Mouse (Mus musculus) spleen, embryonic (tissue): ENCODE measurements around the gene Ksr2.
"Not testable (repeated sequence)": the region's sequence is repeated elsewhere in the genome, so short reads cannot be mapped to it uniquely, and the experiment has no call there.

Source experiments
- CTCF ChIA-PET: fragments of 350-600 bp; sonication (Branson Sonifier 250); formaldehyde crosslinking; loops from one replicate; lab custom pipeline; 2022; lab: Charles Lee

Gene Ksr2

DNA sequence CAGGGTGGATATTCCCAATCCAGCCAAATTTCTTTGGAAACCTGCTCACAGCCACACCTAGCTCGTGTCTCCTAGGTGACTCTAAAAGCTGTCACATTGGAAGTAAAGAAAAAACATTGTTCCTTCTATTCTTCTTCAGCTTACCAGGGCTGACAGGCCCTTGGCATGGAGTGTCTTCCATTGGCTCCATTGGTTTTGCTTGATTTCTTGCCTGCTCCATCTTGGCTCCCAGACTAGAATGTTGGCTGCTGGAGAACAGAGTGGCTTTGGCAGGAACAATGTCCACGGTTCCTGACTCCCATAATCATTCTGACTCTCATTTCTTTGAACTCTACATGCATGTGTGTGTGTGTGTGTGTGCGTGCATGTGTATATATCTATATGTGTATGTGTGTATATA lies 183.0 kb downstream of the Ksr2 start:
- CTCF ChIA-PET: no interaction called here

DNA sequence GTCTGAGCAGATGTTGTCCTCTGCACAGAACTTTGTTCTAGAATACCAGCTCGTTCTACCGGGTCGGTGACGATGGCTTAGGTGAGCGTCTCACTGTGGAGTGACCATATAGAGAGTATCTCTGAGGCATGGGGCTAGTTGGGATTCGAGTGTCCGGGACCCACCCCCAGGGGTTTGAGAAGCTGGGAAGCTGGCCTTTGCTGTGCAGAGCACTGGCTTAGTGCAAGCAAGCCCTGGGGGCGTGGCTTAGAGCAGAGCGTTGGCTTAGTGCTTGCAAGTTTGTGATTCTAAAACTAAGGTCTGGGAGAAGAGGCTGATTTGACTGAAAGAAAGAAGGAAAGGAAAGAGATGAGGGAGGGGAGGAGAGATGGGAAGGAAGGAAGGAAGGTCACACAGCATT lies 188.2 kb downstream of the Ksr2 start:
- CTCF ChIA-PET: no interaction called here

DNA sequence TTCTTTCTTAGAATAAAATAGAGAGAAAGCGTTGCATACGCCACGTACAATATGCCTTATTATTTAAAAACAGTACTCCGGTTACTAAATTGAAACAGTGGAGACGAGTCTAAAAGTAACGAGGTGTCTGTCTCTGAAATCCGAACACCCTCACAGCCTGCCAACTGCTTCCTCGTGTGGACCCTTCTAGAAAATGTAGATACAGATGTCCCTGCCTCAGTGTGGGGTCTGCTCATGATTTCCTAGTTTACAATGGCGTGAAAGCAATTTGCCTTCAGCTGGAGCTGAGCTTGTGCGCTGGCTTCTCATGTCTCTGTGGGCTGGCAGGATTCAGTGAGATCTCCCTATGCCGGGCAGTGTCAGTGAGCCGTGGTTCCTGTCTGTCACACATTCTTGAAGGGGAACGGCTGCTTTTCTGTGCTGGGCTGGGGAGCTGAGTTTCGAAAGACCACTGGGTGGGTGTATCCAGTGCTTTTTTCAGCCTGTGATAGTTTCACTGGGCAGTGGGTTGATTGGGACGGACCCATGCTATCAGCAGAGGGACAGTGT lies 194.0 kb downstream of the Ksr2 start:
- CTCF ChIA-PET: no interaction called here

DNA sequence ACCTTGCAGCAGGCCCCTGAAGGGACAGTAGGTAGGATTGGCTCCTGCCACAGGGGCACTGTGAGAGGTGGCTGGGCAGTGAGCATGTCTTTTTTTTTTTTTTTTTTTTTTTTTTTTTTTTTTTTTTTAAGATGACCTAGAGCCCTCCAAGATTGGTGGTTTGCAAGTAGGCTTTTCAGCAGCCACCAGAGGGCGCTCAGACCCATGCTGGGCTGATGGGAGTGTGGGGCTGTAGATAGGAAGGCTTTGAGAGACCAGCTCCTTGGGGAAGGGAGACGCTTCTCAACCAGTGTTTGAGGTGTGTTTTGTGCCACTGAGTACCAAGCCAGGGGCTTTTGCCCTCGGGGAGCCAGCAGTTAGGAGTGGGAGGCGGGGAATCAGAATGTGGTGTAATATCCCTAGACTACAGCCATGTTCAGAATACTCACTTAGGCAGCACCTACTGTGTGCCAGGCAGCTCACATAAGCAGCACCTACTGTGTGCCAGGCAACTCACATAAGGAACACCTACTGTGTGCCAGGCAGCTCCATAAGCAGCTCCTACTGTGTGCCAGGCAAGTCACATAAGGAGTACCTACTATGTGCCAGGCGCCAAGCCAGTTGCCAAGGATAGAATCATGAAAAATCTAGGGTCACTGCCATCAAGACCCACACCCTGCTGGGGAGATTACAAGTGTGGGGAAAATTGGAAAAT lies 200.7 kb downstream of the Ksr2 start:
- CTCF ChIA-PET: no interaction called here

DNA sequence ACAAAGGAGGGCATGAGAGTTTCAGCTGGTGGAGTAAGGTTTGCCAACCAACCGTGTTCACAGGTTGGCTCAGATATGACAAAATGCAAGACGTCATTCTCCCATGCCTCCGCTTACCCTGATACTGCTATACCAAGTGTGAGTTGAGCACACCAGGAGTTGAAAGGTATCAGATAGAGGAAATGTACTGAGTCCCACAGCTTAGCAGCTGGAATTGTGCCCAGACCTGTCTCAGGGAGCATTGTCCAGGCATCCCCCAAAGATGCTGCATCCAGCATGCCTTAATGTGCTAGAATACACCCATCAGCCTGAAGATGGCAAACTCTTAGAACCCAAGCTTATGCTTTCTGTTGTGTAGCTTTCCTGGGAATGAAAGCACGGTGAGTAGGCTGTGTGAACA lies 206.5 kb downstream of the Ksr2 start:
- CTCF ChIA-PET: no interaction called here

DNA sequence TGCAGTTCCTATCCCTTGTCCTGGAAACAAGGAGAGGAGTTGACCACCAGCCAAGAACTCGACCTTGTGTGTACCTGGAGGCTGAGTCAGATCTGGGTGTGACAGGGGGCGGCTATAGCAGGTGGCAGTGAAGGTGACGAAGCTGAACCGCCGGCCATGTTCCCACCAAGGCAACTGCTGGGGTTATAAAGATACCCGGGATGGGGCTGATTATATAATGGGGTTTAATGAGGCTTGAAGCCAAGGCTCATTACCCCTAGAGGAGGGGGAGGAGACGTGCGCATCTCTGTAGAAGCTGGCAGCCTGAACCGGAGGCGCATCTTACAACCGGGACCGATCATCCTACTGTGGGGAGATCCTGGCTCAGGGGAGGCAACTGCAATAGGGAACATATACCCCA lies 208.4 kb downstream of the Ksr2 start:
- CTCF ChIA-PET: no interaction called here

DNA sequence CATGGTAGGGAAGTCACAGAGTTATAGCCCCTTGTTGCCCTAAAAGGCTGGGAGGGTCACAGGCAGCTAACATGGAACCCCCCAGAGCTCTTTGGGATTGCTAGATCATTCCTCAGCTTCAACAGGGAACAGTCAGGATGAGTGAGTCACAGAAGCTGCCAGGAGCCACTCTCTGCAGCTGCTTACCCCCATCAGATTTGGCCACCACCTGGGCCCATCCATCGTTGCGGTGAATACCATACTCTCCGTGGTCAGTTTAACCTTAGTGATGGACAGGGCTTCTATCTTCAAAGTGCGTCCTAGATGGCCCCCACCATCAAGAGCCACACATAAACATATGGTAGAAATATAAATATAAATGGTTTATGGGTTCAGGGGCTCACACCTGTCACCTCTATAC lies 209.4 kb downstream of the Ksr2 start:
- CTCF ChIA-PET: not testable (repeated sequence)

DNA sequence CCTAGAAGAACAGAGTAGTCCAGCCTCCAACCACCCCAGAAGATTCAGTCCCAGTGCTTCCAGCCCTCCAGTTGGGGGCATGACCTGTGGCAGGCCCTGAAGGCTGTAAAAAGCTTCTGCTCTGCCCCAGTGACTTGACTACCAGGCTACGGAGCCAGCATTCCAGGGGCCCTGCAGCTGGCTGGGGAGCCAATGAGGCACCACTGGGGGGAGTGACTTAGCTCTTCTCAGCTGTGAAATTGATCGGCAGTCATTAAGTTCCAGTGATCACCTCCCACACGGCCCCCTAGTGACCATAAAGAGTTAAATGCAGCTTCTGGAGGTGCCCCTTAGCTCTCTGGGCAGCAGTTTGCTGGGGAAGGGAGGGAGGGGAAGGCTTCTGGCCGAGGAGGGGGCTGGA lies 213.1 kb downstream of the Ksr2 start:
- CTCF ChIA-PET: no interaction called here

DNA sequence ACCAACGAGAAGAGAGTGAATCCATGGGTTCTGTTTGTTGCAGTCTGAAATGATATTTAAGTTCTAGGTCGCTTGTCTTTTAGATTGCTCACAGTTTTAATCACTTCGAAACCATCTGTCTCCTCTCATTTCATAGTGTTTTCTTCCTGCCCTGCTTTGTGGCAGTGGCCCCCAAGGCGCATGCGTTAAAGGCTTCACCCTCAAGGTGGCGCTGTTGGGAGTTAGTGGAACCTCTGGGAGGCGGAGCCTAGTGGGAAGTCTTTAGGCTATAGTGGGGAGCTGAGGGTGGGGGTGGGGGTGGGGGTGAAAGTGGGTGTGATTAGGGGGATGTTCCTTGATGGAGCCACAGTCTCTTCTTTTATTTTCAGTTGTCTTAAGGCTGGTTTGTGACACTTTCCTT lies 214.6 kb downstream of the Ksr2 start:
- CTCF ChIA-PET: no interaction called here

DNA sequence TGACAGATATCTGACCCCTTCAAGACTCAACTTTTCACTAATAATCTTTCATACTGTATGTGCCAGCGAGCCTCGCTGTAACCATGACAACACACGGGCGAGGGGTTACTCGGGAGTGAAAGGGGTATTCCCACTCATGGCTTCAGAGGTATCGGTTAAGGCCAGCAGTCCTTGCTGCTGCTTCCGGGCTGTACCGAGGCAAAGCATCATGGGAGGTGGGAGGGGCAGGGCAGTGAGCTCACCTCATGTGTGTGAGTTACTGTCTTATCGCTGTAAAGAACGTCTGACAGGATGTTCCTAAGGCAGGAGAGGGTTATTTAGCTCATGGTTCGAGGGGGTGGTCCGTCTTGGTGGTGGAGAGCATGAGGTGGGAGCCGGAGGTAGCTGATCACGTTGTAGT lies 215.8 kb downstream of the Ksr2 start:
- CTCF ChIA-PET: no interaction called here

DNA sequence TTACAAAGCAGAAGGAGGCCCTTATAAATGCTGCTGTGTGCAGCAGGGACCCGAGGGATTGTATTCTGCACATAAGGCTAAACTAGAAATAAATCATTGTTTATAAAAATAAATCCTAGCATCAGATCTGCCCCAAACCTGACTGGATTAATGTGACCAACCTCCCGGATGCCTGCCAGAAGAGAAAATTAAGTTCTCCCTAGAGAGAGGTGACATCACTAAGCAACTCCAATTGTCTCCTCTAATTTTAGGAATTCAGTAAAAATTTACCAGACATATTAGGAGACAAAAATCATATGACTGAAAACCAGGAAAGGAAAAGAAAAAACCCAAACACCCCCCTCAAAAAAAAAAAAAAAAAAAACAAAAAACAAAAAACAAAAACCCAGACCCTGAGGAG lies 221.4 kb downstream of the Ksr2 start:
- CTCF ChIA-PET: no interaction called here

DNA sequence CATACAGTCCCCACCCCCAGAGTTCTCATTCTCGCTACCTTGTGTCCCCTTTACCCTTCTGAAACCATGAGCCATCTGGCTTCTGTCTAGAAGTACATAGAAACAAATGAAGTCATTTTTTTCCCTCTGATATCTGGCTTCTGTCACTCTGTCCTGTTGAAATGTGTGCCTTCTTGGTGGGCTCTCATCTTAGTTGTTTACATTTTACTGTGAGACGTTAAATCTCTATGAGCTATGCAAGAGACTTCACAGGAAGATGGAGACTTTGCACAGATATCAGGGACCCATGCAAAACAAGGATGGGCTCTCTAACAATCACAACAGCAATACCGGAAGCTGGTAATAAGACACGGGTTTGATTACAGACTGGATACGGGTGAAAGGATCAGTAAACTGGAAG lies 222.0 kb downstream of the Ksr2 start:
- CTCF ChIA-PET: no interaction called here

DNA sequence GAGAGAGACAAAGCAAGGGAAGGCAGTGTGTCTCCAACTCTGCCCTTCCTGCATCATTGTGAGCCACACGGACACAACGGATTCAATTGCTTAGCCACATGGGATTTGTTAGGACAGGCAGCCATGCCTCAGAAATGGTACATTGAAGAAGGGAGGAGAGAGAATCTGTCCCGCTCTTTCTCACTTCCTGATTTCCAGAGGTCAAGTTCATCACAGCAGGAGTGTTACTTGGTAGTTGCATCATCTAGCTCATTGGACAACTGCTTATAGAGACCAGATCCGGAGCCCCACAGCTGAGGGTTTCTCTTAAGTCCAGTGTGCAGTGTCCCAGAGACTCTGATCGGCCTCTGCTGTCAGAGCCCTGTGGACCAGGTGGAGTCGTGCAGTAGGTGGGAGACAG lies 227.8 kb downstream of the Ksr2 start:
- CTCF ChIA-PET: no interaction called here

DNA sequence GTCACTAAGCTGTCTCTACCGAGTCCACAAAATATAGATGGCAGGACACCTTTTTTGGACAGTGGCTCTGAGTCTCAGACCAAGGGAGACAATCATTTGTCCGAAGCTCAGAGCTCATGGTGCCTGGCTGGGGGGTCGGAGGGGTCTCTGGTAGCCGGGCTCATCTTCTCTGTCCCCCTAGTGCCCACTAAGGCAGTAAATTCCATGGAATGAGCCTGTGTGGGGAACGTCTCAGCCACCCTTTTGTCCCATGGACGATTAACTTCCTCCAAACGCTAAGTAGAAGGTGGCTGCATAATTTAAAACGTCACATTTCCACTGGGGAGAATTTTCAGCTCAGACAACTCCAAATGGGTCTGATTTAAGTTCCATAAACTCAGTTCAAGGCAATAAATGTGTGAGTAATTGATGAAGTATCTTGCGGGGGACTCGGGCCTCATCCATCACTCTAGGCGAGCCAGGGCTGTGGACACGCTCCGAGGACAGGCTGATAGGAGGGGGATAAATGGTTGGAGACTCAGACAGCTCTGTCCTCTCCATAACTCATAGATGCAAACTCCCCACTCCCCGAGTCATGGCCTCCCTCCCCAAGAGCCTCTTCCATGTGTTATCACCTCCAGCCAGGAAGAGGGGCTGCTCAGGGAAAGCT lies 237.6 kb downstream of the Ksr2 start:
- CTCF ChIA-PET: no interaction called here

DNA sequence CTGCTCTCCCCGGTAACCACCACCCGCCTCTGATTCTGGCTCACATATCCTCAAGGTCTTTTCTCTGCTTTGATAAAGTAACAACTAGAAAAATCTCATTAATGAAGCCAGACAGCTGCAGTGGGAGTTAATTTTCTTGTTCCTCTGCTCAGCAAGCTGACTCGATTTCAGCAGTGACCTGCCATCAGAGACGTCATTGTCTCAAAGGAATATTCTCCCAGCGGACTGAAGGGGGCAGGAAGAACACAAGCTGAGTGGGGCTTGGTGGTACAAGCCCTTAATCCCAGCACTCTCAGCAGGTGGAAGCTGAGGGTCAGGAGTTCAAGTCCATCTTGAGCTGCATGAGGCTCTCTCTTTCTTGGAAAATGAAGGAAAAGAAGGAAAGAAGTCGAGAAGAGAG lies 244.8 kb downstream of the Ksr2 start:
- CTCF ChIA-PET: no interaction called here

DNA sequence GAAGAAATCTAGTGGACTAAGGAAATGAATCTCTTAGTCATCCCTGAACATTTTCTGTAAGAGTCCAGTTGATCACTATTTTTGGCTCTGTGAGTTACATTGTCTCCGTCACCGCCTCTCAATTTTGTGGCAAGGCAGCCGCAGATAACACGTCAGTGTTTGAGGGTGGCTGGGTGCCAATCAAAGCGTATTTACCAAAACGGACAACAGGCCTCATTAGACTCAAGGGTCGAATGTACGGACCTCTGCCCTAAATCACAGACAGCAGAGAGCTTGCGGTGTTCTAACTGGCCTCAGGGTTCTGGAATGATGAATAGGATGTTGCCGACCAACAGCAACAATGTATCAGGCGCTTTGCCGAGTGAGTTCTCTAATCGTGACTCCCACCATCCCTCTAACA lies 245.8 kb downstream of the Ksr2 start:
- CTCF ChIA-PET: no interaction called here

DNA sequence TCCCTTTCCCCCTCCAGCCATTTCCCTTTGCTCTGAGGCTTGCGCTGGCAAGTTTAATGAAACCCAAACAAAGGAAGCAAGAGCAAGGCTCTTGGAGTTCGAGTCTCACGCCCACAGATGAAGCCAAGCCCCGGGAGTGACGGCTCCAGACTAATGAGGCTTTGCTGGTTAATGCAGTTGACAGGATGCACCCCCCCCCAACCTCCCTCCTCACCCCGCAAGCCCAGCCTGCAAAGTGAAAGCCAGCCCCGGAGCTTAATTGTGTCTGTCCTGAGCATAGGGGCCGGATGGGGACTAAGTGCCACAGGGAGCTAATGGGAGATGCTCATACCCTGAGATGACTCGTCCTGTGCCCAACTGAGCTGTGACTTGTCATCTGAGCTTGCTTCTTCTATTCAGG lies 251.4 kb downstream of the Ksr2 start:
- CTCF ChIA-PET: no interaction called here

DNA sequence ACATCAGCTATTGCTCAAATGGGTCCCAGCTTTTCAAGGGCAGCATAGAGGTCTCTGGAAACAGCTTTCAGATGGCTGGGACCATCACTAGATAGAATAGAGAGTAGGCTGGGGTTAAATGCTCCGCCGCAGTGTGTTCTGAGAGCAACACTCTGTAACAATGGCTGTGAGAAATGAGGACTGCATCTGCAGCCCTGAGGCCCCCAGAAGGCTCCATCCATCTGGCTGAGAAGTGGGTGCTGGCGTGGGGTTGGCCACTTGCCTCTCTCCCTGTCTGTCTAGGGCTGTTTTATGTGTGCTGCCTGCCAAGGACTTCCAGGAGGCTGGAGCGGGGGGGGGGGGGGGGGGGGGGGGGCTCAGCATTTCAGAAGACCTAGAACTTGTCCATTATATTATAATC lies 253.5 kb downstream of the Ksr2 start:
- CTCF ChIA-PET: no interaction called here

DNA sequence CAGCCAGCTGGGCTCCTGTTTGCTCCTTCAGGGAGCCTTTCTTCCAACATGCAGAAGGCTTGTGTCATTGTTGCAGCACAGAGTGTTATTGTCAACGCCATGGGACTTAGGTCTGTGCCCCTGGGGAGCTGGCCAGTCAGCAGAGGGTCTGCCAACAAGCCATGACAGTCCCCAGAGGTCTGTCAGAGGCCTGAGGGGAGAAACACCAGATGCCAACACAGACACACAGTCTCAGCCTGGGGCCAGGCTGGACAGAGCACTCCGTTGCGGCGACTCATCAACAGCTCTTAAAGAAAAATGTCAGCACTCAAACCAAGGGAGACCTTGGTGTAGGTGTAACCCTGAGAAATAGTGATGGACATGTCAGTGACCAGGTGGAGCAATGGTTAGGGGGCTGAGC lies 255.5 kb downstream of the Ksr2 start:
- CTCF ChIA-PET: interaction anchor here (0.6 kb wide), 1 partner anchor 1881 kb away, joined by 4 read pairs; no protein-coding TSS in a partner anchor

DNA sequence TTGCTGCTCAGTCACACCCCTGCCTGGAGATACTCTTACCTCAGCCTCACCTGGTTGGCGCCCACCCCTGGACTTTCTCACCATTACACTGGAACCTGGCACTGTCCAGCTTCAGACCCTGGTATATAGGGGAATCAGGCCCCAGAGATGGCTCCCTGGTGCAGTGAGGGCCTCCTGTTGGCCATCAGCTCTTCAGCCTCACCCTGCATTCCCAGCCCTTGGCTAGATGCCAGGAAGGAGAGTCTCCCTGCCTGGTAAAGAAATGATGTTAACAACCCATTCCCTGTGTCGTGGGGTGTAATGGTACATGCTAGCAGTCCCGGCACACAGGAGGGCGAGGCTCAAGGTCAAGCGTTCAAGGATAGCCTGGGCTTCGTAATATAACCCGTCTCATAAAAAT lies 256.0 kb downstream of the Ksr2 start:
- CTCF ChIA-PET: no interaction called here

DNA sequence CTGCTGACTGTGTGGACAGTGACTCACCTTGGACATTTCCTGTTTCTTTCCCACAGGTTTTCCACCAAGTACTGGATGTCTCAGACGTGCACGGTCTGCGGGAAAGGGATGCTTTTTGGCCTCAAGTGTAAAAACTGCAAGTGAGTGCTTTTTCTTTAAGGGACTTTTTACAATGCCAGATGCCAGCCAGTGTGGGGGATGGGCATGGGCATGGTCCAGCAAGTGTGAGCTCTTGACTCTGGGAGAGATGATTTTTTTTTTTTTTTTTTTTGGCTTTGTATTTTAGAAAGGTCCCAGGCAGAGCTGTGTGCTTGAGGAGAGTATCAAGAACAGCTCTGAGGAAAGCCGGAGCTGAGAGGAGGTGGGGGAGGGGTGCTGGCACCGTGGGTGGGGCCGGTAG lies 257.6 kb downstream of the Ksr2 start:
- CTCF ChIA-PET: no interaction called here

DNA sequence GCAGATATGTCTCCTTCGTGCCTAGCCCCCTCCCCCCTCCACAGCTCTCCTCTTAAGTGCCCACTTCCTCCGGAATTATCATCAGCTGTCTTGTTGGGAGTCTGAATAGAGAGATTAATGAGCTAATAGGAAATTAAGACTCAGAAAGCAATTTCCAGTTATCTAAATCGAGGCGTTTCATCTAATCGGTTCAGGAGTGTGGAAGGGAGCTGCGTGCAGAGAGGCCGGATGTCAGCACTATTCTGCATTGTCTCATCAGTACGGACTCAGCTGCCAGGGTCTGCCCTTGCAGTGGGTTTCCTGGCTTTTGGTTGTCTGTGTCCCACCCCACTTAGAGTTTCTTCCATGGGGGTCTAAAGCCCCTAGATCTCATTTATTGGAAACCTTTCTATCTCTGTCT lies 262.0 kb downstream of the Ksr2 start:
- CTCF ChIA-PET: no interaction called here

DNA sequence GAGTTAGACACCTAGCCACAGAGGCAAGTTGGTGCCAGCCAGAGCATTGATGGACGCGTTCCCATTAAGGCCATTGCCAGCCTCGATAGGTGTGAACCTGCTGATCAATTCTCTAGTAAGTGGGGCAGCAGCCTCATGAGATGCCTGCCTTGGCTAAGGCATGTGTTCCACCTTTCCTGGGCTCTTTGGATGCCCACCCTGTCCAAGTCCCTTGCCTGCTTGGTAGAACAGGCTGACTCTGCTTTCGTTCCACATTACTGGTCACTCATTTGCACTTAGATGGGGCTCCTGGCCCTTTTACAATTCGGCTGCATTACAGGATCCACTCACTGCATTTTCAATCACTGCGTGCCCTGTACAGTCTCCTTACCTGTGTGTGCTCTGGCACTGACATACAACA lies 263.4 kb downstream of the Ksr2 start:
- CTCF ChIA-PET: no interaction called here

DNA sequence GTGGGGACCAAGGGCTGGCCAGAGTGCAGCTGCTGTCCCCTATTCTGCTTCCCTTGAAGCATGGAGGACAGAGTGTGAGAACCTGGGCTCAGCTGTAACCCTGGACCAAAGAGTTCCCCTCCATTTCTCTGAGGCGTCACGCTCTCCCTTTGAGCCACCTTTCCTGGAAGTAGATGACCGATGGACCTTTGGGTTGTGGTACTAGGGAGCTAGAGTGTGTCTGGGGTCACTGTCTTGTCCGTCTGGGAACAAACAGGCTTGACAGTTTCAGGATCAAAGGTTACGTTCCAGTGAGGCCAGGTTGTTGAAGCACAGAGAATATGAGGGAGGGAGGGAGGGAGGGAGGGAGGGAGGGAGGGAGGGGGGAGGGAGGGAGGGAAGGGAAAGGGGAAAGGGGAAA lies 264.6 kb downstream of the Ksr2 start:
- CTCF ChIA-PET: no interaction called here
